Mouse (Mus musculus): ENCODE measurements at regions not wholly inside any gene's neighbourhood (a gene's known extent, or its start where the extent isn't known, plus 50 kb on each side); places are given as distances from the start of the nearest gene placed in this dataset.

GRCm38 (mm10) chr10:25783861-25784260 is 247.8 kb upstream of the Smlr1 start:
- no peak overlapping the region for H3K4me2 ChIP-seq
- no peak overlapping the region for H3K4me3 ChIP-seq (ENCODE audit: low read depth, low read length)
- DNase-seq (ENCODE audit: low spot score, missing footprints) (no peak), ATAC-seq (ENCODE audit: low FRiP score) (no peak)
- no peak overlapping the region for H3K9ac ChIP-seq (ENCODE audit: low read length)
- H3K4me1 ChIP-seq (ENCODE audit: control insufficient read depth, insufficient read depth, low read length) = no peaks in the 10 kb centered on the region
- WGBS = 61% methylated on average over 3 of the region's 3 CpGs
- no peaks in the 10 kb centered on the region for H3K27me3 ChIP-seq (ENCODE audit: control insufficient read depth, insufficient read depth, low read length)
- H3K36me3 ChIP-seq (ENCODE audit: control insufficient read depth, insufficient read depth, low read length) = no peaks in the 10 kb centered on the region
- no peaks in the 10 kb centered on the region for H3K9me3 ChIP-seq (ENCODE audit: control insufficient read depth, low read length)
- no peak overlapping the region for H3K27ac ChIP-seq (ENCODE audit: low read depth, low read length)

GRCm38 (mm10) chr10:25779476-25779875 is 243.4 kb upstream of the Smlr1 start:
- DNase-seq (ENCODE audit: low spot score, missing footprints) (no peak), ATAC-seq (ENCODE audit: low FRiP score) (no peak)
- Histone ChIP-seq H3K9me3 (ENCODE audit: control insufficient read depth, low read length) (no peaks in the 10 kb centered on the region), H3K4me3 (ENCODE audit: low read depth, low read length) (no peak overlapping the region), H3K27me3 (ENCODE audit: control insufficient read depth, insufficient read depth, low read length) (no peaks in the 10 kb centered on the region), H3K27ac (ENCODE audit: low read depth, low read length) (no peak overlapping the region), H3K36me3 (ENCODE audit: control insufficient read depth, insufficient read depth, low read length) (no peaks in the 10 kb centered on the region), H3K9ac (ENCODE audit: low read length) (no peak overlapping the region), H3K4me1 (ENCODE audit: control insufficient read depth, insufficient read depth, low read length) (no peaks in the 10 kb centered on the region; the same call in 1 of the 2 replicates), H3K4me2 (no peak overlapping the region)
- WGBS = 96% methylated on average over 4 of the region's 4 CpGs

- WGBS = 79% methylated on average over 2 of the region's 2 CpGs
- H3K27me3 ChIP-seq (ENCODE audit: control insufficient read depth, insufficient read depth, low read length) = no peaks in the 10 kb centered on the region
Observed at GRCm38 (mm10) chr10:25777717-25778116, 241.7 kb upstream of the Smlr1 start.

DNA sequence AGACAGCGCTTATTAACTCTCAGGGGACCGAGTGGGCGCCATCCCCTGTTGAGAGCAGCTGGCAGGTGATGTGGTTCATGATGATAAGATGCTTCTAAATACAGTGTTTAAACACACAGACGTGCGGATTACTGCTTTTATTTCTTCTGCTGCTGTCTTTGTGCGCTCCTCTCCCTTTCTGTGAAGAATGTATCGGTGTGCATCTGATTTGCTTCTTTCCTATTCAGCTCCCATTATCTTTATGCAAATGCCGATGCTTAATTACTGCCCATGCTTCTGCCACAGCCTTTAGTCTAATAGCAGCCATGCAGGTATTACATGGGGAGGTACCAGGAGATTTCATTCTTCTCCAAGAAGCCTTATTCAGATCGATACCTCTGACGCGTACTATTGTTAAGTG is 240.6 kb upstream of the Smlr1 start:
- no peak for ATAC-seq (ENCODE audit: low FRiP score)
- Histone ChIP-seq H3K4me3 (ENCODE audit: low read depth, low read length) (no peak overlapping the region), H3K36me3 (ENCODE audit: control insufficient read depth, insufficient read depth, low read length) (no peaks in the 10 kb centered on the region), H3K9me3 (ENCODE audit: control insufficient read depth, low read length) (no peaks in the 10 kb centered on the region), H3K27ac (ENCODE audit: low read depth, low read length) (no peak overlapping the region), H3K4me2 (no peak overlapping the region), H3K4me1 (ENCODE audit: control insufficient read depth, insufficient read depth, low read length) (no peaks in the 10 kb centered on the region; the same call in 1 of the 2 replicates), H3K9ac (ENCODE audit: low read length) (no peak overlapping the region), H3K27me3 (ENCODE audit: control insufficient read depth, insufficient read depth, low read length) (no peaks in the 10 kb centered on the region)
- no peak for DNase-seq (ENCODE audit: low spot score, missing footprints)
- 78% methylated on average over 11 of the region's 11 CpGs for WGBS

More at GRCm38 (mm10) chr10:25777717-25778116, 241.7 kb upstream of the Smlr1 start:
- DNase-seq (ENCODE audit: low spot score, missing footprints) (no peak), ATAC-seq (ENCODE audit: low FRiP score) (no peak)
- Histone ChIP-seq H3K27ac (ENCODE audit: low read depth, low read length) (no peak overlapping the region), H3K4me3 (ENCODE audit: low read depth, low read length) (no peak overlapping the region), H3K9ac (ENCODE audit: low read length) (no peak overlapping the region), H3K4me1 (ENCODE audit: control insufficient read depth, insufficient read depth, low read length) (no peaks in the 10 kb centered on the region; the same call in 1 of the 2 replicates), H3K36me3 (ENCODE audit: control insufficient read depth, insufficient read depth, low read length) (no peaks in the 10 kb centered on the region), H3K9me3 (ENCODE audit: control insufficient read depth, low read length) (no peaks in the 10 kb centered on the region), H3K4me2 (no peak overlapping the region)

GRCm38 (mm10) chr10:25770051-25770450 is 234.0 kb upstream of the Smlr1 start:
- Histone ChIP-seq H3K36me3 (ENCODE audit: control insufficient read depth, insufficient read depth, low read length) (no peaks in the 10 kb centered on the region), H3K4me1 (ENCODE audit: control insufficient read depth, insufficient read depth, low read length) (no peaks in the 10 kb centered on the region), H3K4me2 (no peak overlapping the region), H3K4me3 (ENCODE audit: low read depth, low read length) (no peak overlapping the region), H3K27ac (ENCODE audit: low read depth, low read length) (no peak overlapping the region), H3K9me3 (ENCODE audit: control insufficient read depth, low read length) (no peaks in the 10 kb centered on the region), H3K27me3 (ENCODE audit: control insufficient read depth, insufficient read depth, low read length) (no peaks in the 10 kb centered on the region), H3K9ac (ENCODE audit: low read length) (no peak overlapping the region)
- ATAC-seq (ENCODE audit: low FRiP score) (no peak), DNase-seq (ENCODE audit: low spot score, missing footprints) (no peak)

DNA sequence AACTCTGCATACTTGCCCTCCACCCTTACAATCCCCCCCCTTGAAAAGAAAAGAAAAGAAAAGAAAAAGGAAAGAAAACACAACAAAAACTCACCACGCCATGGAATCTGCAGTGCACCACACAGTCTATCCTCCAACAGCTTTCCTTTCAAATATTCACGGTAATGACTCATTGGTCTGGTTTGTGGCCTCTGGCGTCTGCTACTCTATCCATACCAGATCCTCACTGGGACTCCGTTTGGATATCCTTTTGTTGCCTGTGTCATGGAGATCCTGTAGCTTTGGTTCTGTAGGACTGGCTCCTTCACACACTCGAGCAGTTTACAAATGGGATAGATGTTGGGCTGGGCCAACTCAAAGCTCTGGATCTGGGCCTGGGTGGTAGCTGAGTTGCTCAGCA is 232.4 kb upstream of the Smlr1 start:
- Histone ChIP-seq H3K27me3 (ENCODE audit: control insufficient read depth, insufficient read depth, low read length) (no peaks in the 10 kb centered on the region), H3K27ac (ENCODE audit: low read depth, low read length) (no peak overlapping the region), H3K4me3 (ENCODE audit: low read depth, low read length) (no peak overlapping the region), H3K9ac (ENCODE audit: low read length) (no peak overlapping the region), H3K36me3 (ENCODE audit: control insufficient read depth, insufficient read depth, low read length) (no peaks in the 10 kb centered on the region), H3K4me2 (no peak overlapping the region), H3K4me1 (ENCODE audit: control insufficient read depth, insufficient read depth, low read length) (no peaks in the 10 kb centered on the region), H3K9me3 (ENCODE audit: control insufficient read depth, low read length) (no peaks in the 10 kb centered on the region)
- DNase-seq (ENCODE audit: low spot score, missing footprints) (no peak), ATAC-seq (ENCODE audit: low FRiP score) (no peak)
- 88% methylated on average over 5 of the region's 5 CpGs for WGBS

GRCm38 (mm10) chr10:25754300-25754699 is 218.2 kb upstream of the Smlr1 start:
- no peak overlapping the region for H3K9ac ChIP-seq (ENCODE audit: low read length)
- H3K4me2 ChIP-seq = no peak overlapping the region
- no peaks in the 10 kb centered on the region for H3K4me1 ChIP-seq (ENCODE audit: control insufficient read depth, insufficient read depth, low read length)
- no peaks in the 10 kb centered on the region for H3K36me3 ChIP-seq (ENCODE audit: control insufficient read depth, insufficient read depth, low read length)
- H3K4me3 ChIP-seq (ENCODE audit: low read depth, low read length) = no peak overlapping the region
- DNase-seq (ENCODE audit: low spot score, missing footprints) = no peak
- 78% methylated on average over 3 of the region's 3 CpGs for WGBS
- no peaks in the 10 kb centered on the region for H3K9me3 ChIP-seq (ENCODE audit: control insufficient read depth, low read length)
- H3K27ac ChIP-seq (ENCODE audit: low read depth, low read length) = no peak overlapping the region
- no peak for ATAC-seq (ENCODE audit: low FRiP score)
- no peaks in the 10 kb centered on the region for H3K27me3 ChIP-seq (ENCODE audit: control insufficient read depth, insufficient read depth, low read length)

DNA sequence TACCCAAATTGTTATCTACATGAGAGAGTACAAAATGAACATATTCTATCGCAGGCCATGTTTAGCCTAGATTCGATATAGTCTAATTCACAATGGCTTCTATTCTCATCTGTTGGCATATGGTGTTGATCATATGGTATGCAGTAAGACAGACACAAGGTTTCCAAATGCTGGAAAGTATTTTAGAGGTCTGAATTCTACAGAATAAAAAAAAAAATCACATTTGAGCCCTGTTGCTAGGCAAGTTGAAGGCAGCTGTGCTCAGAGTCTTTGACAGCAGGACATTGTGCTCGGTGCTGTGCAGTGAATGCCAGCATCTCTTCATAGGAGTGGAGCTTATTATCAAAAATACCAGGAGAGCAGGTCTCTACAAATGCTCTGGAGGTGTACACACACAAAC is 206.6 kb upstream of the Smlr1 start:
- no peak overlapping the region for H3K27ac ChIP-seq (ENCODE audit: low read depth, low read length)
- H3K4me1 ChIP-seq (ENCODE audit: control insufficient read depth, insufficient read depth, low read length) = no peaks in the 10 kb centered on the region
- 76% methylated on average over 3 of the region's 3 CpGs for WGBS
- H3K36me3 ChIP-seq (ENCODE audit: control insufficient read depth, insufficient read depth, low read length) = no peaks in the 10 kb centered on the region
- no peak for ATAC-seq (ENCODE audit: low FRiP score)
- no peak for DNase-seq (ENCODE audit: low spot score, missing footprints)
- H3K4me2 ChIP-seq = no peak overlapping the region
- H3K27me3 ChIP-seq (ENCODE audit: control insufficient read depth, insufficient read depth, low read length) = no peaks in the 10 kb centered on the region
- H3K4me3 ChIP-seq (ENCODE audit: low read depth, low read length) = no peak overlapping the region
- H3K9ac ChIP-seq (ENCODE audit: low read length) = no peak overlapping the region
- H3K9me3 ChIP-seq (ENCODE audit: control insufficient read depth, low read length) = no peaks in the 10 kb centered on the region

DNA sequence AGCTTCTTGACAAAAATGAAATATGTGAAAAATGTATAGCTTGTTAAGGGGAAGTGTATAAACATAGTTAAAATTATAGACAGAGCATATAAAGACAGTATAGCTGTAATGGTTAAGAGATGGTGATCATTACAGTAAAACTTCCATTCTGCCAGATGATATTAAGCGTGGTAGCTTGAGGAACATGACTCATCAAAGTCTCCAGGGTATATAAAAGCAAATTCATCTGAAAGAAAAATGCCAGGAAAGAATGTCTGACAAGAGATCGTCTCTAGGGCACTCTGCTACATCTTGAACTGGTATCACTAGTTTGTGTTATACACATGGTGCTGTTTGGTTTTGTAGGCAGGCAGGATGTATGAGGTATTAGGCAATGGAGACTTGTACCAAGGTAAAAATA is 204.9 kb upstream of the Smlr1 start:
- WGBS = 81% methylated on average over 2 of the region's 2 CpGs
- H3K27ac ChIP-seq (ENCODE audit: low read depth, low read length) = no peak overlapping the region
- no peaks in the 10 kb centered on the region for H3K4me1 ChIP-seq (ENCODE audit: control insufficient read depth, insufficient read depth, low read length)
- no peaks in the 10 kb centered on the region for H3K36me3 ChIP-seq (ENCODE audit: control insufficient read depth, insufficient read depth, low read length)
- no peak for ATAC-seq (ENCODE audit: low FRiP score)
- no peak overlapping the region for H3K4me2 ChIP-seq
- H3K9ac ChIP-seq (ENCODE audit: low read length) = no peak overlapping the region
- H3K4me3 ChIP-seq (ENCODE audit: low read depth, low read length) = no peak overlapping the region
- no peak for DNase-seq (ENCODE audit: low spot score, missing footprints)
- H3K9me3 ChIP-seq (ENCODE audit: control insufficient read depth, low read length) = no peaks in the 10 kb centered on the region
- no peaks in the 10 kb centered on the region for H3K27me3 ChIP-seq (ENCODE audit: control insufficient read depth, insufficient read depth, low read length)

DNA sequence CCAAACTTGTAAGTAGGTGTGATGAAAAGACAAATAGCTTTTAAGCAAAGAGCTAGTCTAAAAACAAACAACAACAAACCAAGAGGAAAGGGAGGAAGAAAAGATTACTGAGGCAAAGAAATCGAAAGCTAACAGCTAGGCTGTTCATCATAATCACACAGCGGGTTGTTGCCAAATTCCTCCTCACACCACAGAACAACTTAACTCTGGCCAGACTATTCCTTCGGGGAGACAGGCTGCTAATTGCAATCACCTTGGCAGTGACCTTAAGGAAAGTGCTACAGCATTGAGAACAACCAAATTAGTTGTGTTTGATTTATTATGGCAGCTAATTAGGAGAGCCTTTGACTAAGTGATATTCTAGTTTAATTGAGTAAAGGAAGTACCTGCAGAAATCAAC is 194.4 kb upstream of the Smlr1 start:
- Histone ChIP-seq H3K9ac (ENCODE audit: low read length) (no peak overlapping the region), H3K27me3 (ENCODE audit: control insufficient read depth, insufficient read depth, low read length) (no peaks in the 10 kb centered on the region), H3K9me3 (ENCODE audit: control insufficient read depth, low read length) (no peaks in the 10 kb centered on the region), H3K4me2 (no peak overlapping the region), H3K27ac (ENCODE audit: low read depth, low read length) (no peak overlapping the region), H3K4me1 (ENCODE audit: control insufficient read depth, insufficient read depth, low read length) (no peaks in the 10 kb centered on the region), H3K36me3 (ENCODE audit: control insufficient read depth, insufficient read depth, low read length) (no peaks in the 10 kb centered on the region), H3K4me3 (ENCODE audit: low read depth, low read length) (no peak overlapping the region)
- WGBS = 72% methylated on average over 3 of the region's 3 CpGs
- ATAC-seq (ENCODE audit: low FRiP score) = no peak
- DNase-seq (ENCODE audit: low spot score, missing footprints) = no peak

All from midbrain, embryonic 11.5 days (tissue).